Mouse (Mus musculus) heart, embryonic 11.5 days (tissue): ENCODE data around the gene Sycp2. TPM values are rescaled to one million over a fixed set of nuclear protein-coding genes. Genes with fewer than 3 reads are reported as not detected.

Experiments used
- ATAC-seq: fragments of 200-750 bp; cut with Nextera tagmentation; replicated peaks from 2 replicates; pipeline ENCODE4 v1.8.0; 2017; ENCODE audit warnings: moderate library complexity; ENCODE audit not compliant: insufficient number of reproducible peaks, low FRiP score, low TSS enrichment
- H3K27ac ChIP-seq: fragments of 300-500 bp; sonication (generic); 2 replicates; pipeline ENCODE4 v1.5.1; 2014; ENCODE audit warnings: mild to moderate bottlenecking, low read depth, low read length
- H3K27me3 ChIP-seq: fragments of 300-500 bp; sonication (generic); 2 replicates; pipeline ENCODE4 v1.6.1; 2014; ENCODE audit warnings: mild to moderate bottlenecking, low read length, mixed read lengths; ENCODE audit not compliant: control insufficient read depth, insufficient read depth
- H3K36me3 ChIP-seq: fragments of 300-500 bp; sonication (generic); 2 replicates; pipeline ENCODE4 v1.6.1; 2014; ENCODE audit warnings: mild to moderate bottlenecking, low read length, moderate library complexity, mixed read lengths; ENCODE audit not compliant: control insufficient read depth, insufficient read depth
- H3K4me1 ChIP-seq: fragments of 300-500 bp; sonication (generic); 2 replicates; pipeline ENCODE4 v1.6.1; 2014; ENCODE audit warnings: low read length; ENCODE audit not compliant: control insufficient read depth, insufficient read depth
- H3K4me2 ChIP-seq: fragments of 300-500 bp; sonication (generic); 2 replicates; pipeline ENCODE4 v1.6.1; 2014; ENCODE audit warnings: mild to moderate bottlenecking, moderate library complexity
- H3K4me3 ChIP-seq: fragments of 300-500 bp; sonication (generic); 2 replicates; pipeline ENCODE4 v1.5.1; 2014; ENCODE audit warnings: low read depth, low read length
- H3K9ac ChIP-seq: fragments of 300-500 bp; sonication (generic); 2 replicates; pipeline ENCODE4 v1.6.1; 2014; ENCODE audit warnings: mild to moderate bottlenecking, low read depth, low read length, moderate library complexity
- H3K9me3 ChIP-seq: fragments of 300-500 bp; sonication (generic); replicated peaks from 2 replicates; pipeline ENCODE4 v1.6.1; 2016; ENCODE audit warnings: low read length; ENCODE audit not compliant: control insufficient read depth
- WGBS: fragments of 180-500 bp; shearing (Covaris S2); extraction: QIAGEN DNeasy Blood & Tissue Kit; methylation state at CpG from one replicate; pipeline ENCODE4 v1.1.7; 2014; ENCODE audit not compliant: insufficient replicate concordance; 5-methylcytosine and 5-hydroxymethylcytosine counted together
- polyA plus RNA-seq: library from polyadenylated mRNA; unstranded; fragments of >200 nt; fragmentation: Nextera tagmentation; extraction: Ambion mirVana; gene quantifications from 2 replicates; pipeline ENCODE4 v1.2.1, GENCODE M21; 2014

The Sycp2 gene
- 0.15 and 0.16 TPM in 2 replicates for polyA plus RNA-seq

DNA sequence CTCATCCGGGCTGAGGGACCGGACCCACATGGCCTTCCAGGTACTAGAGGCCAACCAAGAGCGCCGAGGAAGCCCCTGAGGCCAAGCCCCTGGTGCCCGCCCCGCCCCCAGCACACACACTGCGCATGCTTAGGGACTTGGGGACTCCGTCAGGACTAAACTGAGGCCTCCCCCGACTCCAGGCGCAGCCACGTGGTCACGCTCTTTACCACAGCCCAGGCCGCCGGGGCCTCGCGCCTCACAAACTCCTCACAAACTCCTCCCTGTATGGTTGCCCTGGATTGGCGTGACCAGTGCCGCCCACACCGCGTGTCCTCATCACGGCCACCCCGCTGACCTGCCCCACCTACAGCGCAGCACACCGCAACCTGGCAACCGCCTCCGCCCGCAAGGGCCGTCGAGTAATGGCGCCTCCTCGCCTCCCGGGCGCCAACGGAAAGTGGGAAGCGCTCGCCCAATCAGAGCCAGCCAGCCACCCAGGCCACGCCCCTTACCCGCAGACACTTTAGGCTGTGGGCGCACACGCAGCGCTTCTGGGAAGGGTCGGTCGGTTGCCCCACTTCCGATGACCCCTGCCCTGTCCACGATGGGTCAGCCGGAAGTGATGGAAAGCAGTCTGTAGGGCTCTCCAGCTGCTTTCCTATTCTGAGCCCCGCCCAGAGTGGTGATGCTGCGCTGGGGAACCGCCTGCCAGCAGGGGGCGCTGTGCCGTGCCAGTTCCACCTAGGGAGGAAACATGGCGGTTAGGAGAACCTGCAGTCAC, at the start of gene Sycp2:
TSS of gene Sycp2 (minus strand) at position 633 of the 763 bp plus-strand sequence.
- H3K27me3 ChIP-seq: no peaks in the 10 kb centered on the region
- H3K4me3 ChIP-seq: no peak within 1 kb of the TSS
- WGBS: 77% methylated on average over 52 of the region's 52 CpGs
- H3K4me1 ChIP-seq: peaks cover 9% of the 10 kb centered on the region
- H3K27ac ChIP-seq: no peak within 1 kb of the TSS
- no peak within 1 kb of the TSS for H3K9ac ChIP-seq
- H3K9me3 ChIP-seq: no peaks in the 10 kb centered on the region
- H3K36me3 ChIP-seq: no peaks in the 10 kb centered on the region
- ATAC-seq: 0 out of 2 replicates have a peak, but pooled peaks have one; percentile 45
- H3K4me2 ChIP-seq: no peak within 1 kb of the TSS

DNA sequence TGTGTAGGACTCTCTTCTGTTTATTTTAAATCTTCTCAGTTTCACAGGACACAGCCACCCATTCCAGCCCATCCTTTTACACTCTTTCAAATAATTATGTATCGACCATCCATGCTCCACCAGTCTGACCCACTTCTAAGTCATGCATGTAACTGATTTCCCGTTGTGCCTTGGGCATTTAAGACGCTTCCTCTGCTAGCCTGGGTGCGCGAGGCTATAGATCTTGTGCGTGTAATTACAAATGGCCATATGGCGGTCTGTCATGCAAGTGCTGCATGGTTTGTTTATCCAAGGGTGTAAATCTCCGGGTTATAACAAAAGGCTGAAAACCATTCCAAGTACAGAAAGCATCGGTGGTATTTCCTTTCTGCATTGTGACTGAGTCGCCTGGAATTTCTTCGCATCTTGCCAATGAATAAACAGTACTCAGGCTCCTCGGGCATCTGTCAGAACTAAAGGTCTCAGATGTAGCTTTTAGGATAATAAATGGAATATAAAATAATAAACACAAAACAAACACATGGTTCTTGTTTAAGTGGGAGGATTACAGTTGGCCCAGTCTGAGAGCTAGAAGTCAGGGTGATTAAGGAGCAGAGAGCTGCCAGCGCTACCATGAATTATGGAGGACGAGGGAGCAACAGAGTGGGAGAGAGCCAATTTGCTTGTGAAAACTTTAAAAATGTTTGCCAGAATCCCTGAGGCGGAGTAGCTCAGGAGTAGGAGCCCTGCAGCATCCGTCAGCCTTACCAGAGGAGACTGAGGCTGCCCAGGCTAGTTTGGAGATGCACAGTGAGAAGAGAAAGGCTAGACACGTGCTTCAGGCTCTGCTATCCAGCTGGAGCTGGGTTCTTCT, 47.4 kb upstream of the Sycp2 start:
- Histone ChIP-seq H3K36me3 (no peaks in the 10 kb centered on the region), H3K9me3 (no peaks in the 10 kb centered on the region), H3K9ac (no peak overlapping the region), H3K4me1 (no peaks in the 10 kb centered on the region), H3K27ac (no peak overlapping the region), H3K4me3 (no peak overlapping the region), H3K4me2 (no peak overlapping the region), H3K27me3 (no peaks in the 10 kb centered on the region)
- WGBS: 55% methylated on average over 17 of the region's 17 CpGs
- ATAC-seq: peak; percentile 26; the same call in 1 of the 2 replicates

DNA sequence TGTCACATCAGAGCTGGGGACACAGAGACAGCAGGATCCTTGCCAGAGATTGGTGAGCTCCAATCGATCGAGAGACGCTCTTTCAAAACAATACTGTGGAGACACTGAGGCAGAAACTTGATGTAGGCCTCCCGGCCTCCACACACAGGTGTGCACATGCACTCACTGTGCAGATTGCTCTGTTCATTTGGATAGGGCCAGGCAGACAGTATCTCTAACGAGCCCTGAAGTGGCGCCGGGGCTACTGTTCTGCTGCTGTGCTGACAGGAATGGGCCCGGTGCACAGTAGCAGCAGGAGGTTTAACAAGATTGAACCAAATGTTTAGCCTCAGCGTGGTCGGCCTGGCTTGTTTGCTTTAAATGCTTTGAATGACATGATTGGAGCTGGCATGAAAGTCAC, 43.5 kb upstream of the Sycp2 start:
- Histone ChIP-seq H3K4me1 (no peaks in the 10 kb centered on the region), H3K9ac (no peak overlapping the region), H3K4me3 (no peak overlapping the region), H3K27me3 (no peaks in the 10 kb centered on the region), H3K4me2 (no peak overlapping the region), H3K9me3 (no peaks in the 10 kb centered on the region), H3K36me3 (no peaks in the 10 kb centered on the region), H3K27ac (no peak overlapping the region)
- no peak for ATAC-seq
- WGBS: 58% methylated on average over 10 of the region's 10 CpGs

DNA sequence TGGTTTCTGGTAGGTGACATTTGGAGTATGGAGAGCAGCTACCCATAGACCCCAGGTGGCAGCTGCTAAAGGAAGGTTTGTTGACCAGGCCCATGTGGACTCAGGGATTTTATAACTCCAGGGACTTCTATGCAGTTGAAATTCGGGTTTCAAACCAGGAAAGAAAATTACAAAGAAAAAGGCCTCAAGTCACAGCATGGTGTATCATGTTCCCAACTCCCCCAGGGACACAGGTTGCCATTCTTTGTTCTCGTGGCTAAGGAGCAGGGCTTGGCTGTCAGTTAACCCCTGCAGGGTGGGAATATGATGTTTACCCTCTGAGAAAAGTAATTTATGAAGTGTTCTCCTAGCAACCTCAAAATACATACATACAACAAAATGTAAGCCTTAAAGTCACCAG, 42.8 kb upstream of the Sycp2 start:
- H3K36me3 ChIP-seq: no peaks in the 10 kb centered on the region
- no peak overlapping the region for H3K4me3 ChIP-seq
- ATAC-seq: no peak
- no peaks in the 10 kb centered on the region for H3K27me3 ChIP-seq
- H3K27ac ChIP-seq: no peak overlapping the region
- H3K4me2 ChIP-seq: no peak overlapping the region
- no peaks in the 10 kb centered on the region for H3K4me1 ChIP-seq
- H3K9ac ChIP-seq: no peak overlapping the region
- 26% methylated on average over 2 of the region's 2 CpGs for WGBS
- H3K9me3 ChIP-seq: no peaks in the 10 kb centered on the region

DNA sequence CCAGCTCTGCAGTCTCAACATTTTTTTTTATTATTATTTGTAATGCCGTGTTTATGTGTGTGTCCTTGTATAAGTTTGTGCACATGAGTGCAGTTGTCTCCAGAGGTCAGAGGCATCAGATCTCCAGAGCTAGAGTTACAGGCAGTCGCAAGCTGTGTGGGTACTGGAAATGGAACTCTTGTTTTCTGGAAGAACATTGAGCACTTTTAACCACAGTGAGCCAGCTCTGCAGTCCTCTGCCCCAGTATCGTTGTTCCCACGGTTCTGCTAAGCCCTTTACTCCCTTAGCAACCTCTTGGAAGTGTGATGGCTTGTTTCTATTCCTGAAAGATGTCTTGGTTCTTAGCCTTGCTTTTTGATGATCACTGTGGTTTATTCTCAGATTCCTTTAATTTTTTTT, 41.9 kb upstream of the Sycp2 start:
- 74% methylated on average over 4 of the region's 4 CpGs for WGBS
- Histone ChIP-seq H3K27ac (no peak overlapping the region), H3K4me1 (no peaks in the 10 kb centered on the region), H3K4me2 (no peak overlapping the region), H3K9me3 (no peaks in the 10 kb centered on the region), H3K36me3 (no peaks in the 10 kb centered on the region), H3K4me3 (no peak overlapping the region), H3K9ac (no peak overlapping the region), H3K27me3 (no peaks in the 10 kb centered on the region)
- no peak for ATAC-seq

DNA sequence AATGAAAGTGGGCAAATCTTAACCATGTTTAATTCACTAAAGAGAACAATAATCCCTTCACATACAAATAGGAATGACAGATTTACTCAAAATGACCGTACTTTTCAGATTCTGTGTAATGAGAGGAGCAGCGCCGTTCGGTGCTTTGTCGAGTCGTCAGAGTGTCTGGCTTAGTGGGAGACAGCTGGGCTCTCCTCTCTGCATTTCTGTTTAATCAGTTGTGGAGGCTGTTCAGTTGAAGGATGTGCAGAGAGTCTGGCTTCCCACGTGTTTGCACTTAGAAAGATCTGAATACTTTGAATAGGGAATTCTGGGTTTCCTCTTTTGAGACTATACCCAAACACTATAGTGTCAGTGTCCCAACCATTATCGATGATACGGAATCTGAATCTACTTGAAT, 29.8 kb upstream of the Sycp2 start:
- no peak for ATAC-seq
- Histone ChIP-seq H3K27ac (no peak overlapping the region), H3K9me3 (no peaks in the 10 kb centered on the region), H3K4me2 (no peak overlapping the region), H3K9ac (no peak overlapping the region), H3K4me3 (no peak overlapping the region), H3K4me1 (no peaks in the 10 kb centered on the region), H3K36me3 (no peaks in the 10 kb centered on the region), H3K27me3 (no peaks in the 10 kb centered on the region)
- WGBS: 60% methylated on average over 9 of the region's 9 CpGs

DNA sequence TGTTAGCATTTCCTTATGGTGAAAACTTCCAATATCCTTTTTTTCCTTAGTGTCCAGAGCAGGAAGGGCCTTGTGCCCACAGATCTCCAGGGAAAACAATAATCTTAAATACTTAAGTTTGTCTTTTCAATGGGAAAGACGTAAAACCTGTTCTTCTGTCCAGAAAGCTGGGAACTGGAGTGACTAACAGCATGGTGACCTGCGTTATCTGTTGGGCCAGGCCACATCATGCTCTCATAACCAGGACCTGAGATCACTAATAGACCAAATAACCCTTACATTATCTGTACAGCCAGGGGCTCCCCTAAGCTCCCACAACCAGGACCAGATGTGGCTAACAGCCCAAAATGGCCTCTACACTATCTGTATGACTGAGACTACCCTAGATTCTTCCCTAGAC, 26.4 kb upstream of the Sycp2 start:
- 74% methylated on average over 2 of the region's 2 CpGs for WGBS
- Histone ChIP-seq H3K9ac (no peak overlapping the region), H3K36me3 (no peaks in the 10 kb centered on the region), H3K4me1 (peaks cover 4% of the 10 kb centered on the region; the same call in 1 of the 2 replicates), H3K9me3 (no peaks in the 10 kb centered on the region), H3K27me3 (no peaks in the 10 kb centered on the region), H3K4me2 (no peak overlapping the region), H3K27ac (no peak overlapping the region), H3K4me3 (no peak overlapping the region)
- no peak for ATAC-seq

DNA sequence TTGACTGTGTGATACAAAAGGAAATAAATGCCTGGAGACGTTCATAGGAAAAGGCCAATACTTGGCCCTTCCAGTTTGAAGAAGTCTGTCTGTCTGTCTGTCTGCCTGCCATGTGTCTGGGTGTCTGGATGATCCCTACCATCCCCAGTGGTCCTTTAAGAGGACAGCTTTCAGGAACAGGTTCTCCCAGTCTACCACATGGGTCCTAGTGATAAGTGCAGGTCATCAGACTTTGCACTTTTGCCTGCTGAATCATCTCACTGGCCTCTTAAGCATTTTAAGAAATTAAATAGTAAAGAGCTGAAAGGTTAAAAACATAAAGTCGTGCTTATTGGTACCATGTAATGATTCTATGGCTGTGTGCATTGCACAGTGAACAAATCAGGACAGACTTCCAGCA, 26.0 kb upstream of the Sycp2 start:
- Histone ChIP-seq H3K36me3 (no peaks in the 10 kb centered on the region), H3K4me1 (peaks cover 4% of the 10 kb centered on the region; the same call in 1 of the 2 replicates)

More for the DNA sequence above, 26.0 kb upstream of the Sycp2 start:
- H3K27ac ChIP-seq: no peak overlapping the region
- ATAC-seq: no peak
- H3K27me3 ChIP-seq: no peaks in the 10 kb centered on the region
- WGBS: 72% methylated on average over 2 of the region's 2 CpGs
- no peaks in the 10 kb centered on the region for H3K9me3 ChIP-seq
- H3K4me3 ChIP-seq: no peak overlapping the region
- H3K4me2 ChIP-seq: no peak overlapping the region
- no peak overlapping the region for H3K9ac ChIP-seq
